Mouse (Mus musculus) midbrain, embryonic 15.5 days (tissue): ENCODE measurements at regions not wholly inside any gene's neighbourhood (a gene's known extent, or its start where the extent isn't known, plus 50 kb on each side); places are given as distances from the start of the nearest gene placed in this dataset.
A peak's percentile ranks its signal among the peaks of the same experiment; 100 is the strongest.
"Not testable (repeated sequence)": the region's sequence is repeated elsewhere in the genome, so short reads cannot be mapped to it uniquely, and the experiment has no call there.

Experiments used
- ATAC-seq: fragments of 200-750 bp; cut with Nextera tagmentation; replicated peaks from 2 replicates; pipeline ENCODE4 v1.8.0; 2017; ENCODE audit warnings: moderate TSS enrichment
- H3K27ac ChIP-seq: fragments of 300-500 bp; sonication (generic); 2 replicates; pipeline ENCODE4 v1.5.1; 2015; ENCODE audit warnings: mild to moderate bottlenecking, inconsistent platforms
- H3K27me3 ChIP-seq: fragments of 300-500 bp; sonication (generic); replicated peaks from 2 replicates; pipeline ENCODE4 v1.6.1; 2015; ENCODE audit warnings: inconsistent platforms
- H3K36me3 ChIP-seq: fragments of 300-500 bp; sonication (generic); replicated peaks from 2 replicates; pipeline ENCODE4 v1.6.1; 2015; ENCODE audit warnings: inconsistent platforms
- H3K4me1 ChIP-seq: fragments of 300-500 bp; sonication (generic); 2 replicates; pipeline ENCODE4 v1.6.1; 2015; ENCODE audit warnings: inconsistent platforms
- H3K4me2 ChIP-seq: fragments of 300-500 bp; sonication (generic); 2 replicates; pipeline ENCODE4 v1.6.1; 2015; ENCODE audit warnings: inconsistent platforms, mild to moderate bottlenecking, moderate library complexity
- H3K4me3 ChIP-seq: fragments of 300-500 bp; sonication (generic); 2 replicates; pipeline ENCODE4 v1.5.1; 2015; ENCODE audit warnings: mild to moderate bottlenecking, inconsistent platforms
- H3K9ac ChIP-seq: fragments of 300-500 bp; sonication (generic); 2 replicates; pipeline ENCODE4 v1.6.1; 2015; ENCODE audit warnings: mild to moderate bottlenecking, inconsistent platforms
- H3K9me3 ChIP-seq: fragments of 300-500 bp; sonication (generic); 2 replicates; pipeline ENCODE4 v1.6.1; 2016; ENCODE audit warnings: inconsistent platforms
- WGBS: fragments of 180-500 bp; shearing (Covaris S2); methylation state at CpG from one replicate; pipeline ENCODE4 v1.1.7; 2015; ENCODE audit warnings: mixed read lengths; 5-methylcytosine and 5-hydroxymethylcytosine counted together

DNA sequence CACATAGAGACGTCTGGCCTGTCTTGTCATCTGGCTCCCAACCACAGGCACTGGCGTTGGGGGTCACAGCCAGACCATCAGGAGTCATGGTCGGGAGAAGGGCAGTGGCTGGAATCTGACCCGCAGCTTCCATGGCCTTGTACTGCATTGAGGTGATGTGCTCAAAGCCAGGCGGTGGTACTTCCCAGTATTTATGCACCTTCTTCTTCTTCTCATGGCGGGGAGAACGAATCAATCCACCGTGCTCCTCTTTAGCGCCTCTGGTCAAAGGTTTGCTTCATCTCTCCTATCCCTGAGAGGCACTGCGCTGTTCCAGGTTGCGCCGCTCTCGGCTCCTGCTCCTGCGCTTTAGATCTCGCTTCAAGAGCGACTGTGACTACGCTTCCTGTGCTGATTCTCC lies 374.8 kb downstream of the Pcdh18 start:
- H3K4me1 ChIP-seq = no peaks in the 10 kb centered on the region

DNA sequence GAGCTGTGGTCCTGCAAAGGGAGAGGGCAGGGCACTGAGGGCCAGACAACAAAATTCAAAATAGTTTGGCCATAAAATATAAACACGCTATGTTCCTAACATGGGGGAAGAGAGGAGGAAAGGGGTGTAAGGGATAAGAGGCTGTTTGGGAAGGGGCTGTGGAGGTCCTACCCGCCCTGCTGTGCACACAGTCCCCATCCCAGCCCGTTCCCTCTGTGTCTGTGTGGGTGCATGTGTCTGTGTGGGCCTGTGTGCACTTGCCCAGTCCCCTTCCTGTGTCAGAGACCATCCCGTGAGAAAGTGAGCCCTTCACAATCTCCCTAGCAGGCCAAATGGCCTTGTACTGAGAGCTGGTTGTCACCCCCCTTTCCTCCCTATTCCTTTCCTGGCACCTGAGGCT lies 379.6 kb downstream of the Pcdh18 start:
- not testable (repeated sequence) for H3K9ac ChIP-seq, H3K36me3 ChIP-seq, H3K27me3 ChIP-seq, H3K9me3 ChIP-seq, H3K4me1 ChIP-seq, H3K27ac ChIP-seq, H3K4me2 ChIP-seq, H3K4me3 ChIP-seq
- ATAC-seq = 0 out of 2 replicates have a peak, but pooled peaks have one; percentile 60
- 92% methylated on average over 4 of the region's 4 CpGs for WGBS

More for the DNA sequence above, 374.8 kb downstream of the Pcdh18 start:
- Histone ChIP-seq H3K4me3 (no peak overlapping the region), H3K27me3 (no peaks in the 10 kb centered on the region), H3K36me3 (no peaks in the 10 kb centered on the region), H3K9ac (no peak overlapping the region), H3K9me3 (no peaks in the 10 kb centered on the region), H3K27ac (no peak overlapping the region), H3K4me2 (no peak overlapping the region)
- 97% methylated on average over 17 of the region's 17 CpGs for whole genome bisulfite sequencing
- ATAC-seq = no peak
